Mouse (Mus musculus): ENCODE data around the gene Osgin1. TPM values are rescaled to one million over a fixed set of nuclear protein-coding genes. Genes with fewer than 3 reads are reported as not detected.
A peak's percentile ranks its signal among the peaks of the same experiment; 100 is the strongest.

Gene Osgin1
- not detected in 2 replicates for total RNA-seq (2014; rRNA removed; ENCODE audit: low replicate concordance)
- 0.38 and 1.0 TPM in 2 replicates for polyA plus RNA-seq (2015; fragmentation: Nextera tagmentation; extraction: Ambion mirVana)

DNA sequence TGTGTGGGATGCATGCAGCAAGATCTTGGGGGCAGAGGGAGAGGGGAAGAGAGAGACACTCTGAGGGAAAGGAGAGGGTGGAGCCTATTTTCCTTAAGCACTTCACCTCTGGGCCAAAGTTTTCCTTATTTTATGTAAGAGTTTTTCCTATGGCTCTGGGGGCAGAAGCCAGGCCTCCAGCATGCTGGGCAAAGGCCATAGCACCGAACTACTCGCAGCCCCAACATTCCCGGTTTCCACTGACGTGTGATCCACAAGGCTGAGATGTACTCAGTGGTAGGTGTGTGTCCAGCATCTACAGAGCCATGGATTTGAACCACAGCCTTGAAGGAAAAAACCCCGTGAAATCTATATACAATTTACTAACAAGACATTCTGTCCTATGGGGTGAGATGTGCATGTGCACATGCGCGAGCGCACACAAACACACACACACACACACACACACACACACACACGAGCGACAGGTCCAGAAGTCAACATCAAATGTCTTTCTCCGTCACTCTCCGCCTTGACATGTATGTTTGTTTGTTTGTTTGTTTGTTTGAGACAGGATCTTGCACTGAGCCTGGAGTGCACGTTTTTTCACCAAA, at the start of gene Osgin1:
Osgin1 (plus strand) TSS at position 543 of the 593 bp plus-strand sequence.
- Histone ChIP-seq H3K4me2 (ENCODE audit: low read depth, low read length) (no peak within 1 kb of the TSS), H3K27ac (ENCODE audit: low read depth) (no peak within 1 kb of the TSS), H3K27me3 (ENCODE audit: control insufficient read depth, insufficient read depth, low read length) (no peaks in the 10 kb centered on the region), H3K36me3 (replicated peaks; ENCODE audit: control insufficient read depth, insufficient read depth, low read length) (no peaks in the 10 kb centered on the region), H3K9me3 (replicated peaks; ENCODE audit: control insufficient read depth, low read length) (no peaks in the 10 kb centered on the region), H3K4me1 (ENCODE audit: control insufficient read depth, insufficient read depth) (peaks cover 10% of the 10 kb centered on the region), H3K9ac (replicated peaks; ENCODE audit: low read depth, low read length) (no peak within 1 kb of the TSS), H3K4me3 (ENCODE audit: low read depth, low read length) (no peak within 1 kb of the TSS)
- DNase-seq (ENCODE audit: low spot score) = no peak
- 92% methylated on average over 13 of the region's 13 CpGs for WGBS
- no peak for TF ChIP-seq CTCF (IDR thresholded peaks at IDR 0.05; ENCODE audit: low read depth)
- no peak for TF ChIP-seq EP300 (IDR thresholded peaks at IDR 0.05; ENCODE audit: low read depth)
- ATAC-seq (ENCODE audit: insufficient read depth, low read depth) = no peak

DNA sequence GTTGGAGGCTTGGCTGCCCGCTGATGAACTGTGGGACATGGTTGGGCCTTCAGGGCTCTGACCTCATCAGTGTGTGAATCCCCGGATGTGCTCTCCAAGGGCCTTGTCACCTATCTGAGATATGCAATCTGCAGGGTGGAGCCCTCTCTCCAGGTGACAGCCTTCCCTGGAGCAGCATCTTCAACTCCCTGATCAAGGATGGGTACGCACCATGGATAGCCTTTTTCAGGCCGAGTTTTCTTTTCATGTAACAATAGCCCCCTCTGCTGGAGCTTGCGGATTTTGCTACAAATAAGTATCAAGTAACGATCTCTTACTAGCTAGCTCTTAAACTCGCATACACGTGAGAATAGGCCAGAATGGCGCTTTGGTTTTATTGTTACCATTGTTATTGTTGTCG, 49.4 kb upstream of the Osgin1 start:
- no peak overlapping the region for H3K9ac ChIP-seq (replicated peaks; ENCODE audit: low read depth, low read length)
- no peaks in the 10 kb centered on the region for H3K27me3 ChIP-seq (ENCODE audit: control insufficient read depth, insufficient read depth, low read length)
- H3K36me3 ChIP-seq (replicated peaks; ENCODE audit: control insufficient read depth, insufficient read depth, low read length) = no peaks in the 10 kb centered on the region
- peak; percentile 54 for DNase-seq (ENCODE audit: low spot score)
- no peaks in the 10 kb centered on the region for H3K9me3 ChIP-seq (replicated peaks; ENCODE audit: control insufficient read depth, low read length)
- H3K27ac ChIP-seq (ENCODE audit: low read depth) = no peak overlapping the region
- H3K4me3 ChIP-seq (ENCODE audit: low read depth, low read length) = no peak overlapping the region
- ATAC-seq (ENCODE audit: insufficient read depth, low read depth) = peak; percentile 11; the same call in 1 of the 2 replicates
- no peaks in the 10 kb centered on the region for H3K4me1 ChIP-seq (ENCODE audit: control insufficient read depth, insufficient read depth)
- TF ChIP-seq CTCF (IDR thresholded peaks at IDR 0.05; ENCODE audit: low read depth) = peak; percentile 60
- TF ChIP-seq EP300 (IDR thresholded peaks at IDR 0.05; ENCODE audit: low read depth) = no peak
- H3K4me2 ChIP-seq (ENCODE audit: low read depth, low read length) = no peak overlapping the region
- 15% methylated on average over 10 of the region's 10 CpGs for WGBS

DNA sequence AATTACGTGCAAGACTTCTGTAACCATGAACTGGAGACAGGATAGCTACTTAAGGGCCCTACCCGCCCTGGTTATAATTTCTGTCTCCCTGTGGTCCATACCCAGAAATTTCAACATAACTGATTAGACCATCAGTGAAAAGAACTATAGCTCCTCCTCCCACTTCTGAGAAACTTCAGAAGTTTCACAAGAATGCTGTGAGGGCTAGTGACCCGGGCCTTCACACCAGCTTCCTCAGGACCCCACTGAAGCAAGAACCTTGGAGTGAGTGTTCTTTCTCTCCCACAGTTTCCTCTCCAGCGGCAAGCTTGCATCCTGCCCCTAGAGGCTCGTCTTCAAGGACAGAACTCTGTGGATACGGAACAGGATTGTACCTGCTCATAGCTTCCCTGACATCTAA, 48.1 kb upstream of the Osgin1 start:
- DNase-seq (ENCODE audit: low spot score) (no peak), ATAC-seq (ENCODE audit: insufficient read depth, low read depth) (no peak)
- no peaks in the 10 kb centered on the region for H3K9me3 ChIP-seq (replicated peaks; ENCODE audit: control insufficient read depth, low read length)
- H3K4me2 ChIP-seq (ENCODE audit: low read depth, low read length) = no peak overlapping the region
- H3K9ac ChIP-seq (replicated peaks; ENCODE audit: low read depth, low read length) = no peak overlapping the region
- TF ChIP-seq EP300 (IDR thresholded peaks at IDR 0.05; ENCODE audit: low read depth) (no peak), CTCF (IDR thresholded peaks at IDR 0.05; ENCODE audit: low read depth) (no peak)
- no peaks in the 10 kb centered on the region for H3K27me3 ChIP-seq (ENCODE audit: control insufficient read depth, insufficient read depth, low read length)
- H3K4me1 ChIP-seq (ENCODE audit: control insufficient read depth, insufficient read depth) = no peaks in the 10 kb centered on the region
- H3K27ac ChIP-seq (ENCODE audit: low read depth) = no peak overlapping the region
- H3K36me3 ChIP-seq (replicated peaks; ENCODE audit: control insufficient read depth, insufficient read depth, low read length) = no peaks in the 10 kb centered on the region
- no peak overlapping the region for H3K4me3 ChIP-seq (ENCODE audit: low read depth, low read length)
- 61% methylated on average over 6 of the region's 6 CpGs for WGBS

GRCm38 (mm10) chr8:119386988-119387387, 46.9 kb upstream of the Osgin1 start:
- 68% methylated on average over 6 of the region's 6 CpGs for WGBS
- no peak for DNase-seq (ENCODE audit: low spot score)
- no peak overlapping the region for H3K4me2 ChIP-seq (ENCODE audit: low read depth, low read length)

GRCm38 (mm10) chr8:119394097-119394496, 39.8 kb upstream of the Osgin1 start:
- H3K27ac ChIP-seq (ENCODE audit: low read depth) = peak overlapping the region; percentile 99
- no peaks in the 10 kb centered on the region for H3K9me3 ChIP-seq (replicated peaks; ENCODE audit: control insufficient read depth, low read length)
- 65% methylated on average over 9 of the region's 9 CpGs for WGBS
- 0 out of 2 replicates have a peak, but pooled peaks cover 3% of the 10 kb centered on the region for H3K36me3 ChIP-seq (replicated peaks; ENCODE audit: control insufficient read depth, insufficient read depth, low read length)
- DNase-seq (ENCODE audit: low spot score) (peak; percentile 14), ATAC-seq (ENCODE audit: insufficient read depth, low read depth) (peak; percentile 8; the same call in 1 of the 2 replicates)
- peaks cover 26% of the 10 kb centered on the region for H3K4me1 ChIP-seq (ENCODE audit: control insufficient read depth, insufficient read depth)
- TF ChIP-seq CTCF (IDR thresholded peaks at IDR 0.05; ENCODE audit: low read depth) (no peak), EP300 (IDR thresholded peaks at IDR 0.05; ENCODE audit: low read depth) (no peak)
- H3K9ac ChIP-seq (replicated peaks; ENCODE audit: low read depth, low read length) = peak overlapping the region; percentile 96; the same call in 1 of the 2 replicates
- H3K4me2 ChIP-seq (ENCODE audit: low read depth, low read length) = peak overlapping the region; percentile 100
- peak overlapping the region; percentile 70 for H3K4me3 ChIP-seq (ENCODE audit: low read depth, low read length)
- H3K27me3 ChIP-seq (ENCODE audit: control insufficient read depth, insufficient read depth, low read length) = no peaks in the 10 kb centered on the region

More at GRCm38 (mm10) chr8:119386988-119387387, 46.9 kb upstream of the Osgin1 start:
- no peaks in the 10 kb centered on the region for H3K9me3 ChIP-seq (replicated peaks; ENCODE audit: control insufficient read depth, low read length)
- H3K9ac ChIP-seq (replicated peaks; ENCODE audit: low read depth, low read length) = no peak overlapping the region
- no peak for ATAC-seq (ENCODE audit: insufficient read depth, low read depth)
- H3K27me3 ChIP-seq (ENCODE audit: control insufficient read depth, insufficient read depth, low read length) = no peaks in the 10 kb centered on the region
- no peak for TF ChIP-seq CTCF (IDR thresholded peaks at IDR 0.05; ENCODE audit: low read depth)
- TF ChIP-seq EP300 (IDR thresholded peaks at IDR 0.05; ENCODE audit: low read depth) = no peak
- no peaks in the 10 kb centered on the region for H3K4me1 ChIP-seq (ENCODE audit: control insufficient read depth, insufficient read depth)
- H3K4me3 ChIP-seq (ENCODE audit: low read depth, low read length) = no peak overlapping the region
- H3K36me3 ChIP-seq (replicated peaks; ENCODE audit: control insufficient read depth, insufficient read depth, low read length) = no peaks in the 10 kb centered on the region
- no peak overlapping the region for H3K27ac ChIP-seq (ENCODE audit: low read depth)

All from heart, postnatal 0 days (tissue).